Mouse (Mus musculus): ENCODE data around the gene 1700016C15Rik.

1700016C15Rik gene

GRCm38 (mm10) chr1:177729043-177730024, at the start of gene 1700016C15Rik:
Gene 1700016C15Rik (plus strand): TSS chr1:177729814.
- no peak for DNase-seq

- peak; percentile 16 for DNase-seq
Observed at GRCm38 (mm10) chr1:177681239-177681638, 48.4 kb upstream of the 1700016C15Rik start.

- DNase-seq = peak; percentile 10
Observed at GRCm38 (mm10) chr1:177683931-177684836, 45.4 kb upstream of the 1700016C15Rik start.

GRCm38 (mm10) chr1:177684901-177685300, 44.7 kb upstream of the 1700016C15Rik start:
- peak; percentile 46 for DNase-seq

GRCm38 (mm10) chr1:177686137-177686536, 43.5 kb upstream of the 1700016C15Rik start:
- DNase-seq = no peak

GRCm38 (mm10) chr1:177686982-177687381, 42.6 kb upstream of the 1700016C15Rik start:
- no peak for DNase-seq

GRCm38 (mm10) chr1:177692491-177692890, 37.1 kb upstream of the 1700016C15Rik start:
- DNase-seq = no peak

- no peak for DNase-seq
Observed at GRCm38 (mm10) chr1:177693486-177694252, 35.9 kb upstream of the 1700016C15Rik start.

- DNase-seq = peak; percentile 37
Observed at GRCm38 (mm10) chr1:177700560-177700959, 29.1 kb upstream of the 1700016C15Rik start.

- peak; percentile 76 for DNase-seq
Observed at GRCm38 (mm10) chr1:177702481-177703146, 27.0 kb upstream of the 1700016C15Rik start.

- no peak for DNase-seq
Observed at GRCm38 (mm10) chr1:177703147-177703807, 26.3 kb upstream of the 1700016C15Rik start.

GRCm38 (mm10) chr1:177705204-177705603, 24.4 kb upstream of the 1700016C15Rik start:
- peak; percentile 21 for DNase-seq

GRCm38 (mm10) chr1:177707571-177707970, 22.0 kb upstream of the 1700016C15Rik start:
- DNase-seq = no peak

- no peak for DNase-seq
Observed at GRCm38 (mm10) chr1:177708583-177709055, 21.0 kb upstream of the 1700016C15Rik start.

- no peak for DNase-seq
Observed at GRCm38 (mm10) chr1:177711000-177711399, 18.6 kb upstream of the 1700016C15Rik start.

- DNase-seq = no peak
Observed at GRCm38 (mm10) chr1:177711418-177711817, 18.2 kb upstream of the 1700016C15Rik start.

- DNase-seq = no peak
Observed at GRCm38 (mm10) chr1:177713635-177714396, 15.8 kb upstream of the 1700016C15Rik start.

- no peak for DNase-seq
Observed at GRCm38 (mm10) chr1:177714397-177715012, 15.1 kb upstream of the 1700016C15Rik start.

- no peak for DNase-seq
Observed at GRCm38 (mm10) chr1:177716448-177716847, 13.2 kb upstream of the 1700016C15Rik start.

Data from thymus, postnatal 14 days (tissue).